In the genomic region with DNA sequence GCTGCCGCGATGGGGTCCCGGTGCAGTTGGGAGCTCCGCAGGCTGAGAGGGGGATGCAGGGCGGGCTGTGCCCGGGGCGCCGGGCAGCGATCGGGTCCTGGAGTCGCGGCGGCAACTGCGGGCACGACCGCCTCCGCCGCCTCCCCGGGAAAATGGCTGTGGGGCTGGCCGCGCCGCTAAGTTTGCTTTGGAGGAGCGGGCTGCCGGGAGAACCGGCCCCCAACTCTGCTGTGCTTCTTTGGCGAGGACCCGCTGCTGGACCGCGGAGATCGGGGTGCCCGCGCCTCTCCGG, we compare ENCODE assay signal across 8 mouse cellular contexts. TPM values are rescaled to one million over a fixed set of nuclear protein-coding genes. Genes with fewer than 3 reads are reported as not detected.
A peak's percentile ranks its signal among the peaks of the same experiment; 100 is the strongest.
DNase-seq lines count a peak whose midpoint lies in the region; ATAC-seq and TF ChIP-seq lines count a peak whose summit lies in the region.

No protein-coding gene starts in this region.

- under 1% methylated on average over 33 of the region's 33 CpGs for WGBS in cerebellum, adult 2 months
- WGBS in limb, embryonic 10.5 days, result under 1% methylated on average over 33 of the region's 33 CpGs
- under 1% methylated on average over 33 of the region's 33 CpGs for WGBS in small intestine, adult 2 months

- H3K27me3 ChIP-seq in cerebellum, adult 2 months (ENCODE audit: control insufficient read depth, insufficient read depth, low read length), result no peaks in the 10 kb centered on the region
- H3K27me3 ChIP-seq in megakaryocyte, embryonic 14.5 days (replicated peaks), result no peaks in the 10 kb centered on the region
- no peaks in the 10 kb centered on the region for H3K27me3 ChIP-seq in limb, embryonic 10.5 days (ENCODE audit: low read depth, poor library complexity, severe bottlenecking)
- H3K27me3 ChIP-seq in small intestine, adult 2 months (ENCODE audit: control insufficient read depth, insufficient read depth, low read length), result no peaks in the 10 kb centered on the region

- H3K9me3 ChIP-seq in megakaryocyte, embryonic 14.5 days, result no peaks in the 10 kb centered on the region
- H3K9me3 ChIP-seq in limb, embryonic 10.5 days (replicated peaks), result no peaks in the 10 kb centered on the region

- peak overlapping the region; percentile 70 for H3K4me3 ChIP-seq in cerebellum, adult 2 months (replicated peaks; ENCODE audit: insufficient read depth, low read depth, low read length)
- peak overlapping the region; percentile 98 for H3K4me3 ChIP-seq in megakaryocyte, embryonic 14.5 days (replicated peaks)
- H3K4me3 ChIP-seq in limb, embryonic 10.5 days, result peak overlapping the region; percentile 94
- peak overlapping the region; percentile 90 for H3K4me3 ChIP-seq in small intestine, adult 2 months (ENCODE audit: low read depth, low read length)

- H3K36me3 ChIP-seq in megakaryocyte, embryonic 14.5 days (replicated peaks; ENCODE audit: low read length), result peaks cover 49% of the 10 kb centered on the region
- H3K36me3 ChIP-seq in limb, embryonic 10.5 days, result peaks cover 42% of the 10 kb centered on the region
- H3K36me3 ChIP-seq in small intestine, adult 2 months (ENCODE audit: control insufficient read depth, insufficient read depth, low read length), result peaks cover 28% of the 10 kb centered on the region

- peak overlapping the region; percentile 50 for H3K27ac ChIP-seq in cerebellum, adult 2 months (ENCODE audit: insufficient read depth, low read length)
- peak overlapping the region; percentile 93 for H3K27ac ChIP-seq in limb, embryonic 10.5 days
- peak overlapping the region; percentile 91 for H3K27ac ChIP-seq in small intestine, adult 2 months (ENCODE audit: insufficient read depth, low read depth, low read length)

- peaks cover 15% of the 10 kb centered on the region for H3K4me1 ChIP-seq in cerebellum, adult 2 months (ENCODE audit: control insufficient read depth, insufficient read depth, low read length)
- peaks cover 37% of the 10 kb centered on the region for H3K4me1 ChIP-seq in megakaryocyte, embryonic 14.5 days
- peaks cover 16% of the 10 kb centered on the region for H3K4me1 ChIP-seq in limb, embryonic 10.5 days
- H3K4me1 ChIP-seq in small intestine, adult 2 months (ENCODE audit: control insufficient read depth, insufficient read depth, insufficient read length, low read length), result 0 out of 2 replicates have a peak, but pooled peaks cover 2% of the 10 kb centered on the region

- TF ChIP-seq CTCF in cerebellum, adult 2 months (IDR thresholded peaks at IDR 0.05; ENCODE audit: borderline replicate concordance, insufficient read depth, low read depth, low read length), result no peak
- no peak for TF ChIP-seq CTCF in small intestine, adult 2 months (IDR thresholded peaks at IDR 0.05; ENCODE audit: extremely low read depth, insufficient read length, insufficient replicate concordance, low read depth, low read length)

- DNase-seq in cerebellum, adult 2 months, result no peak
- DNase-seq in cerebellum, postnatal 14 days, result no peak
- no peak for DNase-seq in limb, embryonic 10.5 days (ENCODE audit: low spot score)
- no peak for DNase-seq in cerebellum, adult 9-10 months
- DNase-seq in thymus, postnatal 36 days, result no peak

- ATAC-seq in megakaryocyte, adult 5-6 weeks (ENCODE audit: poor library complexity, severe bottlenecking), result no peak

- no peak for TF ChIP-seq POLR2A in cerebellum, adult 2 months (IDR thresholded peaks at IDR 0.05; ENCODE audit: borderline replicate concordance, insufficient read depth, low read length)
- TF ChIP-seq POLR2A in small intestine, adult 2 months (IDR thresholded peaks at IDR 0.05; ENCODE audit: low read depth, low read length), result no peak

RNA-seq across cellular contexts. Expression of a gene that starts 0.4 kb away (rescaled TPM):
- polyA plus RNA-seq in cerebellum, adult 2 months (2012; rRNA removed), result 18.5 and 20.6 TPM in 2 replicates
- polyA plus RNA-seq in megakaryocyte, embryonic 14.5 days (2012; ENCODE audit: insufficient read depth, low replicate concordance), result 1.4 and 10.2 TPM in 2 replicates
- 42.4 and 45.0 TPM in 2 replicates for total RNA-seq in megakaryocyte, adult 5-6 weeks (2015)
- total RNA-seq in megakaryocyte, adult 5-6 weeks (2017), result 74.6 and 79.6 TPM in 2 replicates
- 24.8 and 31.2 TPM in 2 replicates for polyA plus RNA-seq in limb, embryonic 10.5 days (2016; fragmentation: Nextera tagmentation; extraction: Ambion mirVana)
- 2.3 and 2.4 TPM in 2 replicates for polyA plus RNA-seq in small intestine, adult 2 months (2012; rRNA removed)

RNA-seq across cellular contexts. Expression of a gene that starts 41.7 kb away (rescaled TPM):
- 177 and 184 TPM in 2 replicates for polyA plus RNA-seq in cerebellum, adult 2 months (2012; rRNA removed)
- polyA plus RNA-seq in megakaryocyte, embryonic 14.5 days (2012; ENCODE audit: insufficient read depth, low replicate concordance), result 6.6 and 16.5 TPM in 2 replicates
- 302 and 324 TPM in 2 replicates for total RNA-seq in megakaryocyte, adult 5-6 weeks (2015)
- total RNA-seq in megakaryocyte, adult 5-6 weeks (2017), result 246 and 252 TPM in 2 replicates
- polyA plus RNA-seq in limb, embryonic 10.5 days (2016; fragmentation: Nextera tagmentation; extraction: Ambion mirVana), result 656 and 733 TPM in 2 replicates
- polyA plus RNA-seq in small intestine, adult 2 months (2012; rRNA removed), result 4.4 and 7.1 TPM in 2 replicates

Comparison
In these comparisons a context has a peak if more than half of its experiments do, and no peak if none do; other contexts are left out.
1. RNA of a gene that starts 41.7 kb away (polyA plus RNA-seq): 656 to 733 TPM in limb, embryonic 10.5 days and 177 to 184 TPM in cerebellum, adult 2 months; 6.6 to 16.5 TPM in megakaryocyte, embryonic 14.5 days and 4.4 to 7.1 TPM in small intestine, adult 2 months; every median in the first group is over 10 times any median in the second.
2. Peak in every context shown above with its lines, with median percentiles within 50 percentile points of each other: H3K27ac ChIP-seq and H3K4me3 ChIP-seq.